Mouse (Mus musculus): ENCODE measurements around the gene Anxa7. TPM values are rescaled to one million over a fixed set of nuclear protein-coding genes. Genes with fewer than 3 reads are reported as not detected.

Anxa7 gene
- polyA plus RNA-seq, 3 experiments from 2014 or later: 63.4 to 98.4 (median 72.4) TPM

DNA sequence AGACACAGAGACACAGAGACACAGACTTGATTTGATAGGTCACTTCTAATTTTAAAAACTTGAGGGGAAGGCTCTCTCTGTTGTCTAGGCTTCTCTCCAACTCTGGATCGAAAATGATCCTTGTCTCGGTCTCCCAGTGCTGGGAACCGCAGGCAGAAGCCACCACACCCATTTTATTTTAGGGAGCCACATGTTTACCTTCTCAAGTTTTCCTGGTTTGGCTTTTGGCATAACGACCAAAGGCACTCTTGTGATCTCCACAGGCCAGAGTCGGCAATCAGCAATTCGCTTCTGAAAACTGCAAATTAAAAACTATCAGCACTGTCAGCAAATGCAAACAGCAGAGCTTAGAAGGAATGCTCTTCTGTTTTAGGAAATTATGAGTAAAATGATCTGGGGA is 48.2 kb downstream of the Anxa7 start:
- ATAC-seq: no peak

DNA sequence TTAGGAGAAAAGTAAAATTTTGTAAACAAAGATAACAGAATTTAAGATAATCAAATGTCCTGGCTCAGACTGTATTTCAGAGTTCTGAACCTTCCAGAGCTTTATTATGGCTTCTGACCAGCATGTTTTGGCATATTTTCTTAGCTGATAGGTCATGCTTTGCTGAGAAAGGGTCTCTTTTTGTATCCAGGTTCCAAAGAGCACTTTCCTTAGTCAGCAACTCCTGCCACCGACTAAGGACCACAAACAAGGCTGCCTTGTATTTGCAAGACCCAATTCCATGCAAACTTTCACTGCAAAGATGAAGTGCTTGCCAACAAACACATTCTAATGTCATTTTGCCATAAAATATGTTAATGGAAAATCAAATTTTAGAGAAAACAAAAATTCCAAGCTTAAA is 50.1 kb downstream of the Anxa7 start:
- no peak for ATAC-seq

- ATAC-seq: no peak
Observed at GRCm38 (mm10) chr14:20428593-20428992, 51.3 kb downstream of the Anxa7 start.

DNA sequence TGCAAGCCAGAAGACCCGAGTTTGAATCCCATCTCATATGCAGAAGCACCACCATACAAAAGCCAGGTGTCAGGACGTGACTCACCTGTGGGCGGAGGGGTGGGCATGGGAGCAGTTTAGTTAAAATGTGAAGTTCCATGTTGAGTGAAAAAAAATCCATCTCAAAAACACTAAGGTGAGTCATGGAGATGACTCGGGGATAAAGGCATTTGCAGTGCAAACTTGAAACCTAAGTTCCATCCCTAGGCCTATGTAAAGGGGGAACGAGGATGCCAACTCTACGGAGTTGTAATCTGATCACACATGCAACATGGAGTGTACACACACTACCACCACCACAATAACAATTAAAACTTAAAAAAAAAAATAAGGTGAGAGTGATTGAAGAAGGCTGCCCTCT is 56.9 kb downstream of the Anxa7 start:
- no peak for ATAC-seq

GRCm38 (mm10) chr14:20422257-20422656 is 57.7 kb downstream of the Anxa7 start:
- no peak for ATAC-seq

Other genes starting within 250 kb of the Anxa7 start
- gene Kcnk16, start 210.9 kb downstream of the Anxa7 start, polyA plus RNA-seq (2017; shearing (Covaris generic)): not detected
- 10 to 100 TPM; 16.1 to 34.0 (median 20.0) TPM for gene Nudt13, start 185.4 kb downstream of the Anxa7 start, polyA plus RNA-seq (2017; shearing (Covaris generic))
- gene Ecd, start 132.0 kb downstream of the Anxa7 start, polyA plus RNA-seq (2017; shearing (Covaris generic)): 10 to 100 TPM; 58.1 to 73.3 (median 63.9) TPM
- gene Fam149b, start 132.0 kb downstream of the Anxa7 start, polyA plus RNA-seq (2017; shearing (Covaris generic)): 10 to 100 TPM; 49.6 to 75.9 (median 55.1) TPM
- 100 to 1,000 TPM; 131 to 179 (median 169) TPM for gene Dnajc9, start 91.2 kb downstream of the Anxa7 start, polyA plus RNA-seq (2017; shearing (Covaris generic))
- gene Mrps16, start 86.5 kb downstream of the Anxa7 start, polyA plus RNA-seq (2017; shearing (Covaris generic)): 100 to 1,000 TPM; 110 to 131 (median 112) TPM
- gene Cfap70, start 27.9 kb downstream of the Anxa7 start, polyA plus RNA-seq (2017; shearing (Covaris generic)): not detected
- 1 to 10 TPM; 1.0 to 3.2 (median 1.9) TPM for gene Mss51, start 16.8 kb upstream of the Anxa7 start, polyA plus RNA-seq (2017; shearing (Covaris generic))
- gene Ppp3cb, start 66.4 kb upstream of the Anxa7 start, polyA plus RNA-seq (2017; shearing (Covaris generic)): 10 to 100 TPM; 26.8 to 45.7 (median 42.5) TPM
- gene Usp54, start 160.9 kb upstream of the Anxa7 start, polyA plus RNA-seq (2017; shearing (Covaris generic)): 1 to 10 TPM; 1.6 to 2.6 (median 1.7) TPM
- not detected for gene Myoz1, start 176.4 kb upstream of the Anxa7 start, polyA plus RNA-seq (2017; shearing (Covaris generic))
- gene Synpo2l, start 188.2 kb upstream of the Anxa7 start, polyA plus RNA-seq (2017; shearing (Covaris generic)): not detected
- gene Sec24c, start 194.2 kb upstream of the Anxa7 start, polyA plus RNA-seq (2017; shearing (Covaris generic)): 100 to 1,000 TPM in 2 of 3 experiments, 10 to 100 TPM in 1; 99.7 to 119 (median 115) TPM
- 1 to 10 TPM; 4.9 to 6.5 (median 6.3) TPM for gene Fut11, start 214.8 kb upstream of the Anxa7 start, polyA plus RNA-seq (2017; shearing (Covaris generic))
- gene Chchd1, start 222.9 kb upstream of the Anxa7 start, polyA plus RNA-seq (2017; shearing (Covaris generic)): 100 to 1,000 TPM; 136 to 163 (median 137) TPM
- gene Zswim8, start 227.4 kb upstream of the Anxa7 start, polyA plus RNA-seq (2017; shearing (Covaris generic)): 10 to 100 TPM; 16.0 to 25.9 (median 24.3) TPM

All from inflammation-experienced regulatory T-cells, adult 6 months (primary cell).